Mouse (Mus musculus): Measurements from ENCODE around the gene Scarf2. TPM values are rescaled to one million over a fixed set of nuclear protein-coding genes. Genes with fewer than 3 reads are reported as not detected.
A peak's percentile ranks its signal among the peaks of the same experiment; 100 is the strongest.

Gene Scarf2
- 2.5 and 5.7 TPM in 2 replicates for polyA plus RNA-seq (2011; ENCODE audit: insufficient read depth, insufficient read length, low replicate concordance, missing spikeins)

- 3% methylated on average over 68 of the region's 81 CpGs for WGBS
- Histone ChIP-seq H3K4me3 (replicated peaks; ENCODE audit: control insufficient read depth, low read depth, low read length) (no peak within 1 kb of the TSS), H3K27ac (ENCODE audit: control insufficient read depth, insufficient read depth, low read depth, low read length, poor library complexity) (no peak within 1 kb of the TSS), H3K4me1 (ENCODE audit: control insufficient read depth, insufficient read depth, low read length) (no peaks in the 10 kb centered on the region)
- no peak for TF ChIP-seq CTCF (IDR thresholded peaks at IDR 0.05; ENCODE audit: control insufficient read depth, insufficient read depth, low read length)
- no peak for TF ChIP-seq POLR2A (IDR thresholded peaks at IDR 0.05; ENCODE audit: borderline replicate concordance, control insufficient read depth, low read depth, low read length)
Observed at GRCm38 (mm10) chr16:17796971-17797811, at the start of gene Scarf2. Gene Scarf2, plus strand, starts transcription at chr16:17797282.

- no peaks in the 10 kb centered on the region for H3K4me1 ChIP-seq (ENCODE audit: control insufficient read depth, insufficient read depth, low read length)
- WGBS, result 47% methylated on average over 3 of the region's 3 CpGs
- no peak overlapping the region for H3K4me3 ChIP-seq (replicated peaks; ENCODE audit: control insufficient read depth, low read depth, low read length)
- TF ChIP-seq POLR2A (IDR thresholded peaks at IDR 0.05; ENCODE audit: borderline replicate concordance, control insufficient read depth, low read depth, low read length) (no peak), CTCF (IDR thresholded peaks at IDR 0.05; ENCODE audit: control insufficient read depth, insufficient read depth, low read length) (no peak)
- H3K27ac ChIP-seq (ENCODE audit: control insufficient read depth, insufficient read depth, low read depth, low read length, poor library complexity), result no peak overlapping the region
Observed at GRCm38 (mm10) chr16:17753001-17753400, 44.1 kb upstream of the Scarf2 start.

- no peaks in the 10 kb centered on the region for H3K4me1 ChIP-seq (ENCODE audit: control insufficient read depth, insufficient read depth, low read length)
- H3K4me3 ChIP-seq (replicated peaks; ENCODE audit: control insufficient read depth, low read depth, low read length), result no peak overlapping the region
- WGBS, result 35% methylated on average over 1 of the region's 1 CpGs
- H3K27ac ChIP-seq (ENCODE audit: control insufficient read depth, insufficient read depth, low read depth, low read length, poor library complexity), result no peak overlapping the region
- TF ChIP-seq POLR2A (IDR thresholded peaks at IDR 0.05; ENCODE audit: borderline replicate concordance, control insufficient read depth, low read depth, low read length) (no peak), CTCF (IDR thresholded peaks at IDR 0.05; ENCODE audit: control insufficient read depth, insufficient read depth, low read length) (no peak)
Observed at GRCm38 (mm10) chr16:17753686-17754085, 43.4 kb upstream of the Scarf2 start.

GRCm38 (mm10) chr16:17757756-17758155 is 39.3 kb upstream of the Scarf2 start:
- Histone ChIP-seq H3K27ac (ENCODE audit: control insufficient read depth, insufficient read depth, low read depth, low read length, poor library complexity) (no peak overlapping the region), H3K4me3 (replicated peaks; ENCODE audit: control insufficient read depth, low read depth, low read length) (no peak overlapping the region), H3K4me1 (ENCODE audit: control insufficient read depth, insufficient read depth, low read length) (peaks cover 2% of the 10 kb centered on the region)
- TF ChIP-seq CTCF (IDR thresholded peaks at IDR 0.05; ENCODE audit: control insufficient read depth, insufficient read depth, low read length), result no peak
- TF ChIP-seq POLR2A (IDR thresholded peaks at IDR 0.05; ENCODE audit: borderline replicate concordance, control insufficient read depth, low read depth, low read length), result no peak
- 92% methylated on average over 1 of the region's 1 CpGs for WGBS

GRCm38 (mm10) chr16:17758902-17759301 is 38.2 kb upstream of the Scarf2 start:
- 25% methylated on average over 9 of the region's 9 CpGs for WGBS
- Histone ChIP-seq H3K4me3 (replicated peaks; ENCODE audit: control insufficient read depth, low read depth, low read length) (peak overlapping the region; percentile 64), H3K27ac (ENCODE audit: control insufficient read depth, insufficient read depth, low read depth, low read length, poor library complexity) (no peak overlapping the region), H3K4me1 (ENCODE audit: control insufficient read depth, insufficient read depth, low read length) (peaks cover 2% of the 10 kb centered on the region)
- TF ChIP-seq CTCF (IDR thresholded peaks at IDR 0.05; ENCODE audit: control insufficient read depth, insufficient read depth, low read length), result no peak

- peaks cover 2% of the 10 kb centered on the region for H3K4me1 ChIP-seq (ENCODE audit: control insufficient read depth, insufficient read depth, low read length)
- TF ChIP-seq POLR2A (IDR thresholded peaks at IDR 0.05; ENCODE audit: borderline replicate concordance, control insufficient read depth, low read depth, low read length) (peak; percentile 71; the same call in 1 of the 2 replicates), CTCF (IDR thresholded peaks at IDR 0.05; ENCODE audit: control insufficient read depth, insufficient read depth, low read length) (no peak; the same call in 1 of the 2 replicates)
- peak within 1 kb of the TSS; percentile 65 for H3K4me3 ChIP-seq (replicated peaks; ENCODE audit: control insufficient read depth, low read depth, low read length)
- WGBS, result under 1% methylated on average over 28 of the region's 28 CpGs
- no peak within 1 kb of the TSS; the same call in 1 of the 2 replicates for H3K27ac ChIP-seq (ENCODE audit: control insufficient read depth, insufficient read depth, low read depth, low read length, poor library complexity)
Observed at GRCm38 (mm10) chr16:17759344-17759773, 37.7 kb upstream of the Scarf2 start, which contains the start of gene Klhl22. Gene Klhl22, plus strand, starts transcription at chr16:17759618.

GRCm38 (mm10) chr16:17759813-17760321 is 37.2 kb upstream of the Scarf2 start:
- H3K27ac ChIP-seq (ENCODE audit: control insufficient read depth, insufficient read depth, low read depth, low read length, poor library complexity), result no peak overlapping the region; the same call in 1 of the 2 replicates
- H3K4me1 ChIP-seq (ENCODE audit: control insufficient read depth, insufficient read depth, low read length), result peaks cover 2% of the 10 kb centered on the region
- H3K4me3 ChIP-seq (replicated peaks; ENCODE audit: control insufficient read depth, low read depth, low read length), result peak overlapping the region; percentile 65
- TF ChIP-seq CTCF (IDR thresholded peaks at IDR 0.05; ENCODE audit: control insufficient read depth, insufficient read depth, low read length), result no peak
- TF ChIP-seq POLR2A (IDR thresholded peaks at IDR 0.05; ENCODE audit: borderline replicate concordance, control insufficient read depth, low read depth, low read length), result no peak
- WGBS, result under 1% methylated on average over 54 of the region's 54 CpGs

GRCm38 (mm10) chr16:17760657-17761056 is 36.4 kb upstream of the Scarf2 start:
- TF ChIP-seq CTCF (IDR thresholded peaks at IDR 0.05; ENCODE audit: control insufficient read depth, insufficient read depth, low read length) (peak; percentile 65), POLR2A (IDR thresholded peaks at IDR 0.05; ENCODE audit: borderline replicate concordance, control insufficient read depth, low read depth, low read length) (no peak)
- WGBS, result 50% methylated on average over 8 of the region's 8 CpGs
- no peak overlapping the region for H3K27ac ChIP-seq (ENCODE audit: control insufficient read depth, insufficient read depth, low read depth, low read length, poor library complexity)
- H3K4me1 ChIP-seq (ENCODE audit: control insufficient read depth, insufficient read depth, low read length), result peaks cover 2% of the 10 kb centered on the region
- H3K4me3 ChIP-seq (replicated peaks; ENCODE audit: control insufficient read depth, low read depth, low read length), result no peak overlapping the region

Measured in bone marrow, adult 2 months (tissue).